Mouse (Mus musculus) liver, embryonic 11.5 days (tissue): ENCODE results near the gene Rap1b. TPM values are rescaled to one million over a fixed set of nuclear protein-coding genes. Genes with fewer than 3 reads are reported as not detected.

Experiments
- ATAC-seq: fragments of 200-750 bp; cut with Nextera tagmentation; replicated peaks from 2 replicates; pipeline ENCODE4 v1.8.0; 2017; ENCODE audit warnings: moderate number of reproducible peaks, mild to moderate bottlenecking, moderate TSS enrichment, moderate library complexity; ENCODE audit not compliant: low FRiP score
- DNase-seq: peaks from one replicate; pipeline ENCODE4 v3.0.0-alpha.2; 2017; ENCODE audit warnings: low spot score
- H3K27ac ChIP-seq: fragments of 300-500 bp; sonication (generic); 2 replicates; pipeline ENCODE4 v1.5.1; 2014; ENCODE audit warnings: mild to moderate bottlenecking, low read depth, low read length, control low read depth
- H3K27me3 ChIP-seq: fragments of 300-500 bp; sonication (generic); replicated peaks from 2 replicates; pipeline ENCODE4 v1.6.1; 2014; ENCODE audit warnings: low read length, mixed read lengths; ENCODE audit not compliant: control insufficient read depth, insufficient read depth
- H3K36me3 ChIP-seq: fragments of 300-500 bp; sonication (generic); 2 replicates; pipeline ENCODE4 v1.6.1; 2014; ENCODE audit warnings: mild to moderate bottlenecking, low read length, moderate library complexity, mixed read lengths; ENCODE audit not compliant: control insufficient read depth, insufficient read depth
- H3K4me1 ChIP-seq: fragments of 300-500 bp; sonication (generic); replicated peaks from 2 replicates; pipeline ENCODE4 v1.6.1; 2014; ENCODE audit warnings: low read length, mixed read lengths; ENCODE audit not compliant: control insufficient read depth, insufficient read depth
- H3K4me2 ChIP-seq: fragments of 300-500 bp; sonication (generic); 2 replicates; pipeline ENCODE4 v1.6.1; 2014; ENCODE audit warnings: mild to moderate bottlenecking, control low read depth, moderate library complexity
- H3K4me3 ChIP-seq: fragments of 300-500 bp; sonication (generic); 2 replicates; pipeline ENCODE4 v1.5.1; 2014; ENCODE audit warnings: low read depth, low read length, control low read depth
- H3K9ac ChIP-seq: fragments of 300-500 bp; sonication (generic); 2 replicates; pipeline ENCODE4 v1.6.1; 2014; ENCODE audit warnings: low read depth, low read length, control low read depth
- H3K9me3 ChIP-seq: fragments of 300-500 bp; sonication (generic); 2 replicates; pipeline ENCODE4 v1.6.1; 2016; ENCODE audit warnings: low read length, inconsistent platforms, mixed read lengths; ENCODE audit not compliant: control insufficient read depth
- WGBS: fragments of 180-500 bp; shearing (Covaris S2); extraction: QIAGEN DNeasy Blood & Tissue Kit; methylation state at CpG from one replicate; pipeline ENCODE4 v1.1.7; 2014; 5-methylcytosine and 5-hydroxymethylcytosine counted together
- polyA plus RNA-seq: library from polyadenylated mRNA; unstranded; fragments of >200 nt; fragmentation: Nextera tagmentation; extraction: Ambion mirVana; gene quantifications from 2 replicates; pipeline ENCODE4 v1.2.1, GENCODE M21; 2014

Gene Rap1b
- polyA plus RNA-seq, 1 experiment from 2014 or later: 252 TPM

DNA sequence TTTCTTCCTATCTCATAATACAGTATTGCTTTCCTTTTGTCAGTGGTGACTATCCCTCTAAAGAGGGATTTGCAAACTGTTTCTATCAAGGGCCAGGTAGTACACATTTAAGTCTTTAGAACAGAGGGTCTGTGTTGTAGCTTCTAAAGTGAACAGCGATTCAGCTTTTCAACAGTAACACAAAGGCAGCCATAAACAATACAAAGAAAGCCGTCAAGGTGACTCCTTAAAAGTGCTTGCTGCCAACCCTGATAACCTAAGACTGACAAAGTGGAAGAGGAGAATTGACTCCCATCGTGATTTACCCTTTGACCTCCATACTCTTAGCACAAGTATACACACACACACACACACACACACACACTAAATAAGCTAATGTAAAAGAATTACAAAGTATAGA, 3.1 kb upstream of the Rap1b start:
- Histone ChIP-seq H3K27me3 (no peaks in the 10 kb centered on the region), H3K36me3 (no peaks in the 10 kb centered on the region), H3K27ac (no peak overlapping the region), H3K4me2 (no peak overlapping the region), H3K4me3 (no peak overlapping the region), H3K4me1 (peaks cover 17% of the 10 kb centered on the region), H3K9ac (no peak overlapping the region), H3K9me3 (no peaks in the 10 kb centered on the region)
- ATAC-seq (no peak), DNase-seq (no peak)
- 58% methylated on average over 3 of the region's 3 CpGs for WGBS

DNA sequence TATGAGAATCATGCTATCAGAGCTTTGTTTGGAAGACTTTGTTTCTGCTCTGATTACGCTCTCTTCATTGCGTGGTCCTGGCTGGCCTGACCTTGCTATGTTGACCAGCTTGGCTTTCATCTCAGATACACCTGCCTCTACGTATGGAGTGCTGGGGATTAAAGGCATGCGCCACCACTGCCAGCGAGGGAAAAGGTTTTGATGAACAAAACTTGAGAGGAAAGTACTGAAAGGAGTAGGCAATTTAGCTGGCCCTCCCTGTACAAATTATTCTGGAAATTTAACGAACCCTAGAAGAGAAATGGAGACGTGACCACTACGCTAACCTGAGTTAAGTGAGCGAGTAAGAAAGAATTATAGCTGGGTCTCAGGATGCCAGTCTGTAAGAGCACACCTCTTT, 961 bp upstream of the Rap1b start:
- 60% methylated on average over 9 of the region's 9 CpGs for WGBS
- Histone ChIP-seq H3K4me2 (peak overlapping the region; percentile 81), H3K9me3 (no peaks in the 10 kb centered on the region), H3K4me3 (peak overlapping the region; percentile 90), H3K9ac (peak overlapping the region; percentile 71), H3K4me1 (peaks cover 23% of the 10 kb centered on the region), H3K36me3 (no peaks in the 10 kb centered on the region), H3K27ac (peak overlapping the region; percentile 90; the same call in 1 of the 2 replicates), H3K27me3 (no peaks in the 10 kb centered on the region)
- ATAC-seq: no peak
- DNase-seq: no peak

DNA sequence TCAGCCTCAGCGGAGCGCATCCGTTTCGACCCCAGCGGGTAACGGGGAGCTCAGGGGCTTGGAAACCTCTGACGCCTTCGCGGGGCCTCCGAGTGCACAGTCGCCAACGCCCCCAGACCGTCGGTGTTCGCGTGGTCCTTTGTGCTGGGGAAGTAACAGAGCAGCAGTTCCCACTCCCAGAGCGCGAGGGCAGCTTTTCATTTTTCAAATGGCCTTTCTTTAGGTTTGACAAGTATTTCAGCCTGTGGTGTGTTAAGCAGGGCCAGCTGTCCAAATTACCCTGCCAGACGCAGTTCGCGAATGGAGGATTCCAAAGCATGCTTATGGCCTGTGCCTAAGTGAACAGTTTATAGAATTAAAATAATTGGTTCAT, 411 bp upstream of the Rap1b start:
- DNase-seq: no peak
- Histone ChIP-seq H3K27ac (peak overlapping the region; percentile 90), H3K9ac (peak overlapping the region; percentile 71), H3K9me3 (no peaks in the 10 kb centered on the region), H3K27me3 (no peaks in the 10 kb centered on the region), H3K4me1 (peaks cover 23% of the 10 kb centered on the region), H3K4me3 (peak overlapping the region; percentile 90), H3K4me2 (peak overlapping the region; percentile 81), H3K36me3 (no peaks in the 10 kb centered on the region)
- WGBS: under 1% methylated on average over 21 of the region's 21 CpGs
- ATAC-seq: peak; percentile 76

DNA sequence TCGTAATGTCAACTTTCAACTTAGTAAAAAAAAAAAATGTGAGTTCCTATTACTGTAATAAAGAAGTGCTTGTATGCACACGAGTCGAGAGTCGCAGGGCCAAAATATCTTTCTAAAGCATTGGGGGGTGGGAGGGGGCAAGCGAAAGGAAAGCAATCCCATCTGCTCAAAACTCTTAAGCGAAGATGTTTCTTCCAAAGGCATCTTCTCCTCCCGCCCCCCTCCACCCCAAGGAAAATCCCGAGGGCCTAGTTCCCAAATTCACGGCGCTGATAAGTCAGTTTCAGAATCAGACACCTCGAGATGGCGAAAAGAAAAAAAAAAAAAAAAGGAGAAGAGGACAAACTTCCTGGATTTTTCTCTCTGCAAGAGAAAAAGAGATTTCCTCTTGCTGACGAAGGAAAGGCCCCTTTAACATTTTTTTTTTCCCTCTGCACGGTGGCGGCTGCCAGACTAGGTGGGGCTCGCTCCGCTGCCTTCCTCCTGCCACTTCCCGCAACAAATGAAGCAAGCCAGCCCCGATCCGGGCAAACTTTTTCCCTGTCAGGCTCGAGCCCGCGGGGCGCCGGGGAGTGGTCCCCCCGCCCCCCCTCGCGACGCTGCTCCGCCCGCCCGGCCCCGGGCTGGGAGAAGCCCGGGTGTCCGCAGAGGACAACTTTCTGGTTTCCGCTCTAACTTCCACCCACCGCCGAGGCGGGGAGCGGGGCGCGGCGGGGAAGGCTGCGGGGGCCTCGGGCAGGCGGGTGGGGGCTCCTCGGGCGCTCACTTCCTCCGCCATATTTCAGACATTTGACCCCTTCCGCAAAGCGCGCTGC, 846 bp downstream of the Rap1b start:
- Histone ChIP-seq H3K36me3 (no peaks in the 10 kb centered on the region), H3K27ac (peak overlapping the region; percentile 97), H3K9me3 (no peaks in the 10 kb centered on the region), H3K9ac (peak overlapping the region; percentile 87), H3K27me3 (no peaks in the 10 kb centered on the region), H3K4me2 (peak overlapping the region; percentile 88), H3K4me3 (peak overlapping the region; percentile 90), H3K4me1 (peaks cover 27% of the 10 kb centered on the region)
- DNase-seq (peak; percentile 78), ATAC-seq (peak; percentile 33)
- 1% methylated on average over 49 of the region's 52 CpGs for WGBS

GRCm38 (mm10) chr10:117844279-117844678, 1.6 kb downstream of the Rap1b start:
- DNase-seq: no peak
- peak overlapping the region; percentile 17; the same call in 1 of the 2 replicates for H3K9ac ChIP-seq
- no peaks in the 10 kb centered on the region for H3K36me3 ChIP-seq
- H3K9me3 ChIP-seq: no peaks in the 10 kb centered on the region
- H3K27ac ChIP-seq: no peak overlapping the region; the same call in 1 of the 2 replicates
- 24% methylated on average over 5 of the region's 5 CpGs for WGBS
- peaks cover 27% of the 10 kb centered on the region for H3K4me1 ChIP-seq
- no peaks in the 10 kb centered on the region for H3K27me3 ChIP-seq
- H3K4me2 ChIP-seq: peak overlapping the region; percentile 88
- peak overlapping the region; percentile 90 for H3K4me3 ChIP-seq
- no peak for ATAC-seq

- H3K4me2 ChIP-seq: peak overlapping the region; percentile 88
- 41% methylated on average over 5 of the region's 5 CpGs for WGBS
Observed at GRCm38 (mm10) chr10:117843690-117844089, 2.1 kb downstream of the Rap1b start.

GRCm38 (mm10) chr10:117841765-117842164, 4.1 kb downstream of the Rap1b start:
- H3K4me1 ChIP-seq: peaks cover 25% of the 10 kb centered on the region
- no peak overlapping the region for H3K9ac ChIP-seq
- 71% methylated on average over 1 of the region's 1 CpGs for WGBS
- H3K9me3 ChIP-seq: no peaks in the 10 kb centered on the region
- no peak overlapping the region for H3K4me3 ChIP-seq
- ATAC-seq: no peak
- no peaks in the 10 kb centered on the region for H3K27me3 ChIP-seq
- no peak overlapping the region for H3K4me2 ChIP-seq
- no peak for DNase-seq
- no peaks in the 10 kb centered on the region for H3K36me3 ChIP-seq
- no peak overlapping the region for H3K27ac ChIP-seq

More at GRCm38 (mm10) chr10:117843690-117844089, 2.1 kb downstream of the Rap1b start:
- Histone ChIP-seq H3K9ac (0 out of 2 replicates have a peak overlapping the region, but pooled peaks have one; percentile 20), H3K27me3 (no peaks in the 10 kb centered on the region), H3K27ac (peak overlapping the region; percentile 55), H3K36me3 (no peaks in the 10 kb centered on the region), H3K4me3 (peak overlapping the region; percentile 90), H3K4me1 (peaks cover 27% of the 10 kb centered on the region), H3K9me3 (no peaks in the 10 kb centered on the region)
- DNase-seq (no peak), ATAC-seq (no peak)

- Histone ChIP-seq H3K4me1 (peaks cover 24% of the 10 kb centered on the region), H3K4me3 (0 out of 2 replicates have a peak overlapping the region, but pooled peaks have one; percentile 22)
- whole genome bisulfite sequencing: 56% methylated on average over 5 of the region's 5 CpGs
Observed at GRCm38 (mm10) chr10:117840431-117840995, 5.3 kb downstream of the Rap1b start.

More at GRCm38 (mm10) chr10:117840431-117840995, 5.3 kb downstream of the Rap1b start:
- Histone ChIP-seq H3K4me2 (peak overlapping the region; percentile 3; the same call in 1 of the 2 replicates), H3K36me3 (no peaks in the 10 kb centered on the region), H3K9ac (peak overlapping the region; percentile 26; the same call in 1 of the 2 replicates), H3K27ac (peak overlapping the region; percentile 28; the same call in 1 of the 2 replicates), H3K27me3 (no peaks in the 10 kb centered on the region), H3K9me3 (no peaks in the 10 kb centered on the region)
- DNase-seq: no peak
- no peak for ATAC-seq
